Mouse (Mus musculus) B cell, adult 2 months (primary cell): ENCODE measurements around the gene Cwh43.

Source experiments
- DNase-seq, 2 experiments: peaks; one replicate each; pipeline ENCODE4 v3.0.0; 2022

Gene Cwh43

GRCm38 (mm10) chr5:73401341-73401740, 4.5 kb upstream of the Cwh43 start:
- no peak for DNase-seq

- DNase-seq, result no peak
These were observed 3.0 kb upstream of the Cwh43 start for GRCm38 (mm10) chr5:73402911-73403310.

- DNase-seq, result no peak
These were observed 2.4 kb upstream of the Cwh43 start for GRCm38 (mm10) chr5:73403311-73404068.

- DNase-seq, result no peak
These were observed 1.1 kb upstream of the Cwh43 start for GRCm38 (mm10) chr5:73404790-73405189.

- no peak for DNase-seq
These were observed 986 bp downstream of the Cwh43 start for GRCm38 (mm10) chr5:73406861-73407260.

- no peak for DNase-seq
These were observed 4.1 kb downstream of the Cwh43 start for GRCm38 (mm10) chr5:73409970-73410369.

- DNase-seq, result no peak
These were observed 5.9 kb downstream of the Cwh43 start for GRCm38 (mm10) chr5:73411771-73412170.

- DNase-seq, result no peak
These were observed 8.3 kb downstream of the Cwh43 start for GRCm38 (mm10) chr5:73414172-73414571.

GRCm38 (mm10) chr5:73419045-73419695, 13.3 kb downstream of the Cwh43 start:
- no peak for DNase-seq

GRCm38 (mm10) chr5:73426824-73427223, 20.9 kb downstream of the Cwh43 start:
- DNase-seq, result no peak

- peak; percentile 50 to 55 for DNase-seq
These were observed 25.7 kb downstream of the Cwh43 start for GRCm38 (mm10) chr5:73431581-73431980.

- no peak for DNase-seq
These were observed 26.9 kb downstream of the Cwh43 start for GRCm38 (mm10) chr5:73432805-73433204.

GRCm38 (mm10) chr5:73434764-73435163, 28.9 kb downstream of the Cwh43 start:
- DNase-seq, result no peak

GRCm38 (mm10) chr5:73442176-73442575, 36.3 kb downstream of the Cwh43 start:
- DNase-seq, result no peak

GRCm38 (mm10) chr5:73450276-73450675, 44.4 kb downstream of the Cwh43 start:
- DNase-seq, result no peak

GRCm38 (mm10) chr5:73454502-73455306, 48.8 kb downstream of the Cwh43 start:
- DNase-seq, result no peak

GRCm38 (mm10) chr5:73455307-73455687, 49.4 kb downstream of the Cwh43 start:
- no peak for DNase-seq

- no peak for DNase-seq
These were observed 62.9 kb downstream of the Cwh43 start for GRCm38 (mm10) chr5:73468462-73469433.

GRCm38 (mm10) chr5:73474412-73475405, 68.8 kb downstream of the Cwh43 start:
- no peak for DNase-seq

GRCm38 (mm10) chr5:73480700-73481099, 74.8 kb downstream of the Cwh43 start, which contains the start of gene Dcun1d4:
Gene Dcun1d4, plus strand, starts transcription at chr5:73481000.
- no peak for DNase-seq

GRCm38 (mm10) chr5:73481401-73481800, 75.5 kb downstream of the Cwh43 start:
- no peak for DNase-seq
